Mouse (Mus musculus): Measurements from ENCODE around the gene Lrmda.

DNA sequence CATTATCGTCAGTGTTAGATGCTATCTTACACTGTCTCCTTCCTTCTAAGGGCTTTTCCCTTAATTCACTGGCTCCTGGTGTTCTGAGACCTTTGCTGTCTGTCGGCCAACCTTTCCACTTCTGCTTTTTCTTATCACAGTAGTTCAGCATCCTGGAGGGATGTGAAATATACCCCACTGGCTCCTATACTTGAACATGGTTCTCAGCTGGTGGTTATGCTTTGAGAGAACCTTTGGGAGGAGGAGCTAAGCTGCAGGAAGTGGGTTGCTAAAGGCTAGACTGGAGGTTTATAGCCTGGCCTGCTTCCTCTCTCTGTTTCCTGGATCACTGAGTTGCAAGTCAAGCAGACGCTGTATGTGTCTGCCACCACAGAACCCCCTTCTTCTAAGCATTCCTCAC is 163.7 kb downstream of the Lrmda start:
- TF ChIP-seq MAX (IDR thresholded peaks at IDR 0.05; ENCODE audit: low read length) (no peak), MYB (IDR thresholded peaks at IDR 0.05; ENCODE audit: low read depth, low read length) (no peak), USF1 (IDR thresholded peaks at IDR 0.05; ENCODE audit: low read depth, low read length) (no peak), EP300 (IDR thresholded peaks at IDR 0.05; ENCODE audit: low read depth in 1 of 2, low read length in 2 of 2) (peak; percentile 71 to 83), CTCF (IDR thresholded peaks at IDR 0.05 in 2 of 3, conservative IDR thresholded peaks at IDR 0.05 in 1 of 3; ENCODE audit: control insufficient read depth in 1 of 3, insufficient read depth in 1 of 3, low read depth in 2 of 3, low read length in 3 of 3, poor library complexity in 1 of 3, severe bottlenecking in 1 of 3) (no peak)
